Mouse (Mus musculus) forebrain, embryonic 12.5 days (tissue): ENCODE measurements around the gene Adam30. TPM values are rescaled to one million over a fixed set of nuclear protein-coding genes. Genes with fewer than 3 reads are reported as not detected.

Source experiments
- ATAC-seq: fragments of 200-750 bp; cut with Nextera tagmentation; 2 replicates; pipeline ENCODE4 v1.8.0; 2017; ENCODE audit warnings: moderate TSS enrichment; ENCODE audit not compliant: low FRiP score
- H3K27ac ChIP-seq: fragments of 300-500 bp; sonication (generic); 2 replicates; pipeline ENCODE4 v1.5.1; 2016; ENCODE audit warnings: mild to moderate bottlenecking
- H3K27me3 ChIP-seq: fragments of 300-500 bp; sonication (generic); 2 replicates; pipeline ENCODE4 v1.6.1; 2016; ENCODE audit warnings: mild to moderate bottlenecking
- H3K36me3 ChIP-seq: fragments of 300-500 bp; sonication (generic); replicated peaks from 2 replicates; pipeline ENCODE4 v1.6.1; 2016; ENCODE audit warnings: mild to moderate bottlenecking
- H3K4me1 ChIP-seq: fragments of 300-500 bp; sonication (generic); 2 replicates; pipeline ENCODE4 v1.6.1; 2016
- H3K4me2 ChIP-seq: fragments of 300-500 bp; sonication (generic); 2 replicates; pipeline ENCODE4 v1.6.1; 2016; ENCODE audit warnings: mild to moderate bottlenecking, moderate library complexity
- H3K4me3 ChIP-seq: fragments of 300-500 bp; sonication (generic); replicated peaks from 2 replicates; pipeline ENCODE4 v1.5.1; 2016; ENCODE audit warnings: mild to moderate bottlenecking
- H3K9ac ChIP-seq: fragments of 300-500 bp; sonication (generic); 2 replicates; pipeline ENCODE4 v1.6.1; 2016; ENCODE audit warnings: mild to moderate bottlenecking
- H3K9me3 ChIP-seq: fragments of 300-500 bp; sonication (generic); 2 replicates; pipeline ENCODE4 v1.6.1; 2016
- WGBS: fragments of 180-500 bp; shearing (Covaris S2); methylation state at CpG from one replicate; pipeline ENCODE4 v1.1.7; 2016; 5-methylcytosine and 5-hydroxymethylcytosine counted together
- polyA plus RNA-seq: library from polyadenylated mRNA; unstranded; fragments of >200 nt; fragmentation: Nextera tagmentation; extraction: Ambion mirVana; gene quantifications from 2 replicates; pipeline ENCODE4 v1.2.1, GENCODE M21; 2016

The Adam30 gene
- polyA plus RNA-seq, 1 experiment from 2014 or later, result not detected

GRCm38 (mm10) chr3:98199747-98200146 is 39.3 kb downstream of the Adam30 start:
- Histone ChIP-seq H3K4me1 (peaks cover 12% of the 10 kb centered on the region), H3K4me2 (no peak overlapping the region), H3K9me3 (no peaks in the 10 kb centered on the region), H3K36me3 (no peaks in the 10 kb centered on the region), H3K9ac (no peak overlapping the region), H3K27ac (no peak overlapping the region), H3K27me3 (no peaks in the 10 kb centered on the region), H3K4me3 (no peak overlapping the region)
- no peak for ATAC-seq
- WGBS, result 79% methylated on average over 5 of the region's 5 CpGs

DNA sequence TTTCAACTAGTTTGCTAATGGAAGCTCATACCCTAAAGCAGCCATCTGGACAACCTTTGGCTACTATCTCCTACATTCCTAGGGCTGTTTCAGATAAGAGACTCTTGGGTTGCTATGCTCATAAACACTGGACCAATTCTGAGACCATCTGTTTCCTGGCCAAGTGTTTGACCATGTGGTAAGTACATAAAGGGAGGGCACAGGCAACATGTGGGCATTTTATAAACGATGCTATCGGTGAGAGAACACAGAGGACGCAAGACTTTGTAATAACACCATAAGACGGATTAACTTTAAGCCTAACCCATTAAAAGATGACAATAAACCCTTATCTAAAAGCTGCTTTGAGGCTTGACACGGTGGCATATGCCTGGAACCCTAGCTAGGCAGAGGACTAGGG is 42.9 kb downstream of the Adam30 start:
- Histone ChIP-seq H3K4me3 (no peak overlapping the region), H3K9ac (no peak overlapping the region), H3K9me3 (no peaks in the 10 kb centered on the region), H3K4me1 (peaks cover 3% of the 10 kb centered on the region), H3K27ac (no peak overlapping the region), H3K4me2 (no peak overlapping the region), H3K36me3 (no peaks in the 10 kb centered on the region), H3K27me3 (no peaks in the 10 kb centered on the region)
- ATAC-seq, result no peak
- 81% methylated on average over 5 of the region's 5 CpGs for WGBS

DNA sequence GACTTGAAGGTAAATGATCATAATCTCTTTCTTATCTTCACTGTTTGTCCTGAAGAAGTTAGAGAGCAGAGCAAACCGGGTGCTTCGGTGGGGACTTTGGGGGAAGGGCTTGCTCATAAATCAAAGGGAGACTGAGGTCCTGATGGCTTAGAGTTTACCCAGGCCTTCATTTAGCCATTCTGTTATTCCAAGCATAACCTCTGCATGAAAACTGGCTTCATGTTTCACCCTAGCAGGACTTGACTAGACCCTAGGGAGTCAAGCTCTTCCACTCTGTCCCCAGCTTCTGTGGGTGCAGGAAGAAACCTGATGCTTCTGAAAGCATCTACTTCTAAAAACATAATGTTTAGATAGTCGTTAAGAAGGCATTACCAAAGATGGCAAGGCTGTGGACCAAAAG is 46.5 kb downstream of the Adam30 start:
- ATAC-seq, result no peak
- Histone ChIP-seq H3K9me3 (no peaks in the 10 kb centered on the region), H3K27ac (no peak overlapping the region), H3K27me3 (no peaks in the 10 kb centered on the region), H3K4me3 (no peak overlapping the region), H3K36me3 (no peaks in the 10 kb centered on the region), H3K9ac (no peak overlapping the region), H3K4me1 (no peaks in the 10 kb centered on the region), H3K4me2 (no peak overlapping the region)
- 82% methylated on average over 3 of the region's 3 CpGs for WGBS

DNA sequence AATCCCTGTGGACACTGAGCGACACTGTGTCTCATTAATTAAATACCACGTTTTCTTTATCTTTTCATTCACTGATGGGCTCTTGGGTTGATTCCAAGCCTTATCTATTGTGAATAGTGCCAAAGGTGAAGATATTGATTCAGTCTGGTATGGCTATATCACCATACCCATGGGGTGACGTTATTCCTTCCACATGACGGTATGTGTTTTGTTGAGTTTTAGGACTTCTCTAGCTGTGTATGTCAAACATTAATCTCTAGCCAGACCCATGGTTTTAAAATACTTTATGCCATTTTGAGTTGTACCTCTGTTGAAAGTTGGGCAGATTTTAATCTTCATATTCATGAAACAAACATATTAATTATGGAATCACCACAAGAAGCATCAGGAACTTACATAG is 48.7 kb downstream of the Adam30 start:
- H3K4me3 ChIP-seq, result no peak overlapping the region
- no peaks in the 10 kb centered on the region for H3K27me3 ChIP-seq
- H3K4me2 ChIP-seq, result no peak overlapping the region
- no peaks in the 10 kb centered on the region for H3K4me1 ChIP-seq
- H3K27ac ChIP-seq, result no peak overlapping the region
- WGBS, result 81% methylated on average over 4 of the region's 4 CpGs
- ATAC-seq, result no peak
- H3K9ac ChIP-seq, result no peak overlapping the region
- H3K36me3 ChIP-seq, result no peaks in the 10 kb centered on the region
- H3K9me3 ChIP-seq, result no peaks in the 10 kb centered on the region

- ATAC-seq, result no peak
- Histone ChIP-seq H3K4me2 (no peak overlapping the region), H3K4me3 (no peak overlapping the region), H3K9ac (no peak overlapping the region), H3K36me3 (no peaks in the 10 kb centered on the region), H3K9me3 (no peaks in the 10 kb centered on the region), H3K27me3 (no peaks in the 10 kb centered on the region), H3K27ac (peak overlapping the region; percentile 71), H3K4me1 (no peaks in the 10 kb centered on the region)
- 80% methylated on average over 10 of the region's 10 CpGs for WGBS
Measured at GRCm38 (mm10) chr3:98210860-98211259, 50.4 kb downstream of the Adam30 start.

GRCm38 (mm10) chr3:98211301-98212081 is 51.1 kb downstream of the Adam30 start:
- 0 out of 2 replicates have a peak overlapping the region, but pooled peaks have one; percentile 71 for H3K27ac ChIP-seq
- WGBS, result 61% methylated on average over 7 of the region's 7 CpGs
- no peak overlapping the region for H3K4me2 ChIP-seq
- no peaks in the 10 kb centered on the region for H3K9me3 ChIP-seq
- no peaks in the 10 kb centered on the region for H3K27me3 ChIP-seq
- H3K9ac ChIP-seq, result no peak overlapping the region
- peak; percentile 82; the same call in 1 of the 2 replicates for ATAC-seq
- H3K4me1 ChIP-seq, result no peaks in the 10 kb centered on the region
- H3K36me3 ChIP-seq, result no peaks in the 10 kb centered on the region
- no peak overlapping the region for H3K4me3 ChIP-seq

Other genes with a start within 250 kb of the Adam30 start
- gene Notch2, start 147.1 kb upstream of the Adam30 start, polyA plus RNA-seq, result 27.6 and 29.0 TPM in 2 replicates
- not detected in 2 replicates for gene Reg4, start 61.5 kb downstream of the Adam30 start, polyA plus RNA-seq
- 0.94 and 1.3 TPM in 2 replicates for gene Hmgcs2, start 119.8 kb downstream of the Adam30 start, polyA plus RNA-seq
- gene Phgdh, start 179.4 kb downstream of the Adam30 start, polyA plus RNA-seq, result 274 and 277 TPM in 2 replicates
- 8.8 and 9.8 TPM in 2 replicates for gene Zfp697, start 221.8 kb downstream of the Adam30 start, polyA plus RNA-seq